20 mouse cellular contexts compared by ENCODE assay signal in the genomic region with DNA sequence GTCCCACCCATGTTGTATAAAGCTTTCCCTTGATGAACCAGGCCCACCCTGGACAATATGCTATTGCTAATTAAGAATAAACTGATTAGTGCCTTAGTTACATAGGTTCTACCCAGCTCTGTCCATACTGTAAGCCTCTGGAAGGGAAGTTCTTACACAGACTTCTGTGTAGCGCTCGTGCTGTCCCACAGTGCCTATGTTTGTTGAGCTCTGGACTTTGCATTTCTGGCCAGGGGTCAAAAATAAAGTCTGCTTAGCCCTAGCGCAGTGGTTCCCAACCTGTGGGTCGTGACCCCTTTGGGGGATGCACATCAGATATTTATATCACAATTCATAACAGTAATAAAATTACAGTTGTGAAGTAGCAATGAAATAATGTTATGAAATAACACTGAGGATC.
DNase-seq lines count a peak whose midpoint lies in the region; ATAC-seq and TF ChIP-seq lines count a peak whose summit lies in the region.
"Had no signal": no experiment of that assay in that cellular context is flagged by ENCODE, and none has a peak within 500 bp of the region (broad histone marks: within the 10 kb centered on the region; RNA-seq: fewer than 3 reads in every experiment).

No protein-coding gene starts in this region.

- H3K4me3 ChIP-seq in intestine, embryonic 15.5 days (replicated peaks), result no peak overlapping the region
- no peak overlapping the region for H3K4me3 ChIP-seq in intestine, postnatal 0 days (ENCODE audit: low read depth, low read length)
- H3K4me3 ChIP-seq in neural tube, embryonic 13.5 days, result no peak overlapping the region
- H3K4me3 ChIP-seq in liver, embryonic 16.5 days (ENCODE audit: low read depth, low read length), result no peak overlapping the region
- H3K4me3 ChIP-seq: embryonic facial prominence, embryonic 10.5 days; heart, embryonic 13.5 days; hindbrain, embryonic 12.5 days had no signal

- 84% methylated on average over 4 of the region's 4 CpGs for WGBS in intestine, embryonic 15.5 days
- WGBS in intestine, postnatal 0 days, result 58% methylated on average over 4 of the region's 4 CpGs
- WGBS in neural tube, embryonic 13.5 days, result 92% methylated on average over 4 of the region's 4 CpGs
- WGBS in liver, embryonic 16.5 days (ENCODE audit: insufficient replicate concordance), result 77% methylated on average over 4 of the region's 4 CpGs

- no peak for DNase-seq in neural tube, embryonic 10.5 days (ENCODE audit: extremely low spot score, low spot score)
- DNase-seq in urinary bladder, adult 18-20 months (ENCODE audit: low spot score in 2 of 2), result no peak
- DNase-seq: adrenal gland, adult 2 months; adrenal gland, postnatal 25 days; cerebellum, adult 18-20 months; cerebellum, adult 9-11 months; cerebellum, postnatal 36 days; gastrocnemius, postnatal 36 days; heart, adult 11 months; heart, postnatal 36 days had no signal

- ATAC-seq in intestine, embryonic 15.5 days, result peak; percentile 29; the same call in 1 of the 2 replicates
- ATAC-seq in intestine, postnatal 0 days, result no peak
- no peak for ATAC-seq in neural tube, embryonic 13.5 days (ENCODE audit: low read depth)
- ATAC-seq in liver, embryonic 16.5 days (ENCODE audit: low read depth), result peak; percentile 57
- no peak for ATAC-seq in megakaryocyte, adult 5-6 weeks (ENCODE audit: poor library complexity, severe bottlenecking)
- ATAC-seq: forebrain, embryonic 14.5 days had no signal

- no peak overlapping the region for H3K4me2 ChIP-seq in intestine, embryonic 15.5 days (replicated peaks)
- no peak overlapping the region for H3K4me2 ChIP-seq in intestine, postnatal 0 days (replicated peaks; ENCODE audit: low read depth)
- H3K4me2 ChIP-seq in neural tube, embryonic 13.5 days, result no peak overlapping the region
- H3K4me2 ChIP-seq in liver, embryonic 16.5 days (ENCODE audit: low read depth, low read length), result no peak overlapping the region
- H3K4me2 ChIP-seq: heart, embryonic 13.5 days; hindbrain, embryonic 12.5 days had no signal

- no peaks in the 10 kb centered on the region for H3K27me3 ChIP-seq in intestine, embryonic 15.5 days (replicated peaks)
- H3K27me3 ChIP-seq in intestine, postnatal 0 days (replicated peaks; ENCODE audit: control insufficient read depth, insufficient read depth, low read length), result no peaks in the 10 kb centered on the region
- no peaks in the 10 kb centered on the region for H3K27me3 ChIP-seq in neural tube, embryonic 13.5 days
- no peaks in the 10 kb centered on the region for H3K27me3 ChIP-seq in liver, embryonic 16.5 days (ENCODE audit: control insufficient read depth, insufficient read depth, low read depth, low read length)
- H3K27me3 ChIP-seq: CH12.LX; heart, embryonic 13.5 days; hindbrain, embryonic 12.5 days had no signal

- no peaks in the 10 kb centered on the region for H3K9me3 ChIP-seq in intestine, embryonic 15.5 days
- no peaks in the 10 kb centered on the region for H3K9me3 ChIP-seq in intestine, postnatal 0 days (ENCODE audit: control insufficient read depth)
- no peaks in the 10 kb centered on the region for H3K9me3 ChIP-seq in neural tube, embryonic 13.5 days
- H3K9me3 ChIP-seq in liver, embryonic 16.5 days (replicated peaks; ENCODE audit: control insufficient read depth, low read length), result no peaks in the 10 kb centered on the region
- H3K9me3 ChIP-seq: embryonic facial prominence, embryonic 10.5 days; heart, embryonic 13.5 days; hindbrain, embryonic 12.5 days had no signal

- TF ChIP-seq CTCF in intestine, postnatal 0 days (IDR thresholded peaks at IDR 0.05; ENCODE audit: low read depth), result no peak

- no peaks in the 10 kb centered on the region for H3K36me3 ChIP-seq in intestine, embryonic 15.5 days
- H3K36me3 ChIP-seq in intestine, postnatal 0 days (ENCODE audit: control insufficient read depth, insufficient read depth), result no peaks in the 10 kb centered on the region; the same call in 1 of the 2 replicates
- no peaks in the 10 kb centered on the region for H3K36me3 ChIP-seq in neural tube, embryonic 13.5 days
- H3K36me3 ChIP-seq in liver, embryonic 16.5 days (ENCODE audit: control insufficient read depth, insufficient read depth), result no peaks in the 10 kb centered on the region
- H3K36me3 ChIP-seq: embryonic facial prominence, embryonic 10.5 days; heart, embryonic 13.5 days; hindbrain, embryonic 12.5 days had no signal

- H3K27ac ChIP-seq in intestine, embryonic 15.5 days, result no peak overlapping the region
- no peak overlapping the region for H3K27ac ChIP-seq in intestine, postnatal 0 days (ENCODE audit: low read depth, low read length)
- peak overlapping the region; percentile 34; the same call in 1 of the 2 replicates for H3K27ac ChIP-seq in neural tube, embryonic 13.5 days (replicated peaks)
- H3K27ac ChIP-seq in liver, embryonic 16.5 days (ENCODE audit: low read length), result 0 out of 2 replicates have a peak overlapping the region, but pooled peaks have one; percentile 23
- H3K27ac ChIP-seq: embryonic facial prominence, embryonic 10.5 days; heart, embryonic 13.5 days; hindbrain, embryonic 12.5 days had no signal

- H3K4me1 ChIP-seq in intestine, embryonic 15.5 days (replicated peaks), result peaks cover 23% of the 10 kb centered on the region
- H3K4me1 ChIP-seq in intestine, postnatal 0 days (replicated peaks; ENCODE audit: control insufficient read depth, insufficient read depth, low read length), result peaks cover 20% of the 10 kb centered on the region; the same call in 1 of the 2 replicates
- H3K4me1 ChIP-seq in neural tube, embryonic 13.5 days (replicated peaks), result peaks cover 86% of the 10 kb centered on the region
- H3K4me1 ChIP-seq in liver, embryonic 16.5 days (ENCODE audit: control insufficient read depth, low read depth, low read length), result peaks cover 3% of the 10 kb centered on the region

- no peak overlapping the region for H3K9ac ChIP-seq in intestine, embryonic 15.5 days
- no peak overlapping the region for H3K9ac ChIP-seq in intestine, postnatal 0 days (ENCODE audit: low read depth, low read length)
- H3K9ac ChIP-seq in neural tube, embryonic 13.5 days, result no peak overlapping the region
- no peak overlapping the region for H3K9ac ChIP-seq in liver, embryonic 16.5 days (ENCODE audit: low read depth, low read length)
- H3K9ac ChIP-seq: heart, embryonic 13.5 days; hindbrain, embryonic 12.5 days had no signal

Comparison
In these comparisons a context has a peak if more than half of its experiments do, and no peak if none do; other contexts are left out.
1. ATAC-seq: peak in intestine, embryonic 15.5 days (single experiment) and liver, embryonic 16.5 days (single experiment); none in intestine, postnatal 0 days (single experiment), neural tube, embryonic 13.5 days (single experiment) and megakaryocyte, adult 5-6 weeks (single experiment).
2. H3K27ac ChIP-seq: peak in neural tube, embryonic 13.5 days (single experiment) and liver, embryonic 16.5 days (single experiment); none in intestine, embryonic 15.5 days (single experiment) and intestine, postnatal 0 days (single experiment).